Mouse (Mus musculus) hindbrain, embryonic 16.5 days (tissue): Measurements from ENCODE around the gene Cep350. TPM values are rescaled to one million over a fixed set of nuclear protein-coding genes. Genes with fewer than 3 reads are reported as not detected.
"Not testable (repeated sequence)": the region's sequence is repeated elsewhere in the genome, so short reads cannot be mapped to it uniquely, and the experiment has no call there.

Experiments used
- ATAC-seq: fragments of 200-750 bp; cut with Nextera tagmentation; 2 replicates; pipeline ENCODE4 v1.8.0; 2017; ENCODE audit warnings: moderate TSS enrichment, moderate library complexity
- H3K27ac ChIP-seq: fragments of 300-500 bp; sonication (generic); 2 replicates; pipeline ENCODE4 v1.5.1; 2014; ENCODE audit warnings: low read depth, mild to moderate bottlenecking, control low read depth, low read length, moderate library complexity
- H3K27me3 ChIP-seq: fragments of 300-500 bp; sonication (generic); replicated peaks from 2 replicates; pipeline ENCODE4 v1.6.1; 2014; ENCODE audit warnings: low read length; ENCODE audit not compliant: control insufficient read depth, insufficient read depth
- H3K36me3 ChIP-seq: fragments of 300-500 bp; sonication (generic); 2 replicates; pipeline ENCODE4 v1.6.1; 2014; ENCODE audit warnings: mild to moderate bottlenecking, low read length, moderate library complexity, mixed read lengths; ENCODE audit not compliant: control insufficient read depth, insufficient read depth
- H3K4me1 ChIP-seq: fragments of 300-500 bp; sonication (generic); 2 replicates; pipeline ENCODE4 v1.6.1; 2014; ENCODE audit warnings: low read depth, low read length; ENCODE audit not compliant: control insufficient read depth, insufficient read depth
- H3K4me2 ChIP-seq: fragments of 300-500 bp; sonication (generic); 2 replicates; pipeline ENCODE4 v1.6.1; 2014; ENCODE audit warnings: mild to moderate bottlenecking, low read length, control low read depth, moderate library complexity
- H3K4me3 ChIP-seq: fragments of 300-500 bp; sonication (generic); 2 replicates; pipeline ENCODE4 v1.5.1; 2014; ENCODE audit warnings: mild to moderate bottlenecking, low read length, control low read depth, moderate library complexity
- H3K9ac ChIP-seq: fragments of 300-500 bp; sonication (generic); 2 replicates; pipeline ENCODE4 v1.6.1; 2014; ENCODE audit warnings: low read depth, mild to moderate bottlenecking, control low read depth, low read length, moderate library complexity
- H3K9me3 ChIP-seq: fragments of 300-500 bp; sonication (generic); 2 replicates; pipeline ENCODE4 v1.6.1; 2014; ENCODE audit warnings: mild to moderate bottlenecking, low read length, moderate library complexity; ENCODE audit not compliant: control insufficient read depth
- WGBS: fragments of 180-500 bp; shearing (Covaris S2); extraction: QIAGEN DNeasy Blood & Tissue Kit; methylation state at CpG from one replicate; pipeline ENCODE4 v1.1.7; 2014; 5-methylcytosine and 5-hydroxymethylcytosine counted together
- polyA plus RNA-seq: library from polyadenylated mRNA; unstranded; fragments of >200 nt; fragmentation: Nextera tagmentation; extraction: Ambion mirVana; gene quantifications from 2 replicates; pipeline ENCODE4 v1.2.1, GENCODE M21; 2015

Cep350 gene
- polyA plus RNA-seq, 1 experiment from 2014 or later = 8.5 TPM

GRCm38 (mm10) chr1:155934702-155935101 lies 38.4 kb downstream of the Cep350 start:
- no peak overlapping the region for H3K27ac ChIP-seq
- no peak overlapping the region for H3K9ac ChIP-seq
- no peak overlapping the region for H3K4me3 ChIP-seq
- WGBS = 80% methylated on average over 2 of the region's 2 CpGs
- no peaks in the 10 kb centered on the region for H3K4me1 ChIP-seq
- ATAC-seq = no peak
- H3K27me3 ChIP-seq = no peaks in the 10 kb centered on the region
- H3K36me3 ChIP-seq = peaks cover 44% of the 10 kb centered on the region
- no peak overlapping the region for H3K4me2 ChIP-seq
- no peaks in the 10 kb centered on the region for H3K9me3 ChIP-seq

- Histone ChIP-seq H3K9me3 (no peaks in the 10 kb centered on the region), H3K36me3 (peaks cover 50% of the 10 kb centered on the region), H3K27ac (no peak overlapping the region), H3K27me3 (no peaks in the 10 kb centered on the region), H3K4me2 (no peak overlapping the region), H3K4me3 (no peak overlapping the region), H3K9ac (no peak overlapping the region), H3K4me1 (no peaks in the 10 kb centered on the region)
- 75% methylated on average over 3 of the region's 3 CpGs for WGBS
- peak; percentile 56; the same call in 1 of the 2 replicates for ATAC-seq
These were observed 69.5 kb downstream of the Cep350 start for GRCm38 (mm10) chr1:155903561-155903960.

- Histone ChIP-seq H3K9me3 (no peaks in the 10 kb centered on the region), H3K9ac (no peak overlapping the region), H3K4me3 (no peak overlapping the region), H3K36me3 (peaks cover 53% of the 10 kb centered on the region), H3K27ac (no peak overlapping the region), H3K27me3 (no peaks in the 10 kb centered on the region), H3K4me1 (no peaks in the 10 kb centered on the region), H3K4me2 (no peak overlapping the region)
- WGBS = 95% methylated on average over 8 of the region's 8 CpGs
- no peak for ATAC-seq
These were observed 71.7 kb downstream of the Cep350 start for GRCm38 (mm10) chr1:155901348-155901747.

- H3K9me3 ChIP-seq = no peaks in the 10 kb centered on the region
- H3K27ac ChIP-seq = no peak overlapping the region
- H3K36me3 ChIP-seq = peaks cover 54% of the 10 kb centered on the region
- WGBS = 98% methylated on average over 10 of the region's 10 CpGs
- no peak overlapping the region for H3K4me3 ChIP-seq
- H3K4me2 ChIP-seq = no peak overlapping the region
- no peak overlapping the region for H3K9ac ChIP-seq
- H3K4me1 ChIP-seq = no peaks in the 10 kb centered on the region
- no peak for ATAC-seq
- H3K27me3 ChIP-seq = no peaks in the 10 kb centered on the region
These were observed 78.7 kb downstream of the Cep350 start for GRCm38 (mm10) chr1:155894382-155894781.

- H3K9ac ChIP-seq = no peak overlapping the region
- WGBS = 86% methylated on average over 2 of the region's 2 CpGs
- peaks cover 26% of the 10 kb centered on the region for H3K36me3 ChIP-seq
- no peaks in the 10 kb centered on the region for H3K4me1 ChIP-seq
- H3K27ac ChIP-seq = no peak overlapping the region
- no peak overlapping the region for H3K4me3 ChIP-seq
- no peak overlapping the region for H3K4me2 ChIP-seq
- H3K27me3 ChIP-seq = no peaks in the 10 kb centered on the region
- H3K9me3 ChIP-seq = no peaks in the 10 kb centered on the region
- ATAC-seq = no peak
These were observed 86.2 kb downstream of the Cep350 start for GRCm38 (mm10) chr1:155886846-155887245.

- 89% methylated on average over 3 of the region's 3 CpGs for WGBS
- ATAC-seq, H3K4me3 ChIP-seq, H3K4me2 ChIP-seq, H3K4me1 ChIP-seq, H3K27ac ChIP-seq, H3K27me3 ChIP-seq, H3K9ac ChIP-seq, H3K9me3 ChIP-seq: not testable (repeated sequence)
- H3K36me3 ChIP-seq = peaks cover 14% of the 10 kb centered on the region
These were observed 90.3 kb downstream of the Cep350 start for GRCm38 (mm10) chr1:155882646-155883231.

GRCm38 (mm10) chr1:155879596-155879995 lies 93.5 kb downstream of the Cep350 start:
- Histone ChIP-seq H3K4me3 (no peak overlapping the region), H3K27me3 (no peaks in the 10 kb centered on the region), H3K36me3 (peaks cover 29% of the 10 kb centered on the region), H3K9ac (no peak overlapping the region), H3K9me3 (no peaks in the 10 kb centered on the region), H3K27ac (no peak overlapping the region), H3K4me2 (no peak overlapping the region), H3K4me1 (no peaks in the 10 kb centered on the region)
- ATAC-seq = no peak
- 89% methylated on average over 3 of the region's 3 CpGs for WGBS

GRCm38 (mm10) chr1:155862967-155863366 lies 110.1 kb downstream of the Cep350 start:
- 84% methylated on average over 4 of the region's 4 CpGs for whole genome bisulfite sequencing
- no peaks in the 10 kb centered on the region for H3K9me3 ChIP-seq
- H3K27ac ChIP-seq = no peak overlapping the region
- no peak overlapping the region for H3K9ac ChIP-seq
- H3K4me2 ChIP-seq = no peak overlapping the region
- no peaks in the 10 kb centered on the region for H3K4me1 ChIP-seq
- no peak for ATAC-seq
- H3K4me3 ChIP-seq = no peak overlapping the region
- no peaks in the 10 kb centered on the region for H3K27me3 ChIP-seq
- peaks cover 40% of the 10 kb centered on the region for H3K36me3 ChIP-seq

- H3K36me3 ChIP-seq = peaks cover 17% of the 10 kb centered on the region
- no peaks in the 10 kb centered on the region for H3K27me3 ChIP-seq
- no peak overlapping the region for H3K4me3 ChIP-seq
- 85% methylated on average over 7 of the region's 7 CpGs for WGBS
- no peak overlapping the region for H3K9ac ChIP-seq
- no peaks in the 10 kb centered on the region for H3K9me3 ChIP-seq
- H3K4me1 ChIP-seq = no peaks in the 10 kb centered on the region
- no peak overlapping the region for H3K27ac ChIP-seq
- ATAC-seq = 0 out of 2 replicates have a peak, but pooled peaks have one; percentile 20
- no peak overlapping the region for H3K4me2 ChIP-seq
These were observed 117.9 kb downstream of the Cep350 start for GRCm38 (mm10) chr1:155854926-155855702.
